Mouse (Mus musculus) limb, embryonic 13.5 days (tissue): Measurements from ENCODE around the gene Nav2. TPM values are rescaled to one million over a fixed set of nuclear protein-coding genes. Genes with fewer than 3 reads are reported as not detected.

ENCODE experiments used
- ATAC-seq: fragments of 200-750 bp; cut with Nextera tagmentation; 2 replicates; pipeline ENCODE4 v1.8.0; 2017; ENCODE audit warnings: low read depth, moderate number of reproducible peaks, moderate TSS enrichment; ENCODE audit not compliant: low FRiP score
- H3K27ac ChIP-seq: fragments of 300-500 bp; sonication (generic); 2 replicates; pipeline ENCODE4 v1.5.1; 2015; ENCODE audit warnings: inconsistent platforms, mild to moderate bottlenecking, moderate library complexity
- H3K27me3 ChIP-seq: fragments of 300-500 bp; sonication (generic); 2 replicates; pipeline ENCODE4 v1.6.1; 2015; ENCODE audit warnings: mild to moderate bottlenecking, inconsistent platforms
- H3K36me3 ChIP-seq: fragments of 300-500 bp; sonication (generic); 2 replicates; pipeline ENCODE4 v1.6.1; 2015; ENCODE audit warnings: inconsistent platforms, mild to moderate bottlenecking, moderate library complexity
- H3K4me1 ChIP-seq: fragments of 300-500 bp; sonication (generic); 2 replicates; pipeline ENCODE4 v1.6.1; 2015; ENCODE audit warnings: inconsistent platforms
- H3K4me2 ChIP-seq: fragments of 300-500 bp; sonication (generic); replicated peaks from 2 replicates; pipeline ENCODE4 v1.6.1; 2015; ENCODE audit warnings: inconsistent platforms, mild to moderate bottlenecking, moderate library complexity
- H3K4me3 ChIP-seq: fragments of 300-500 bp; sonication (generic); 2 replicates; pipeline ENCODE4 v1.5.1; 2015; ENCODE audit warnings: moderate library complexity, mild to moderate bottlenecking, inconsistent platforms
- H3K9ac ChIP-seq: fragments of 300-500 bp; sonication (generic); 2 replicates; pipeline ENCODE4 v1.6.1; 2015; ENCODE audit warnings: mild to moderate bottlenecking, inconsistent platforms
- H3K9me3 ChIP-seq: fragments of 300-500 bp; sonication (generic); 2 replicates; pipeline ENCODE4 v1.6.1; 2016; ENCODE audit warnings: inconsistent platforms
- WGBS: fragments of 180-500 bp; shearing (Covaris S2); methylation state at CpG from one replicate; pipeline ENCODE4 v1.1.7; 2015; 5-methylcytosine and 5-hydroxymethylcytosine counted together
- polyA plus RNA-seq: library from polyadenylated mRNA; unstranded; fragments of >200 nt; fragmentation: Nextera tagmentation; extraction: Ambion mirVana; gene quantifications from 2 replicates; pipeline ENCODE4 v1.2.1, GENCODE M21; 2015

Gene Nav2
- polyA plus RNA-seq, 1 experiment from 2014 or later, result 17.4 TPM

DNA sequence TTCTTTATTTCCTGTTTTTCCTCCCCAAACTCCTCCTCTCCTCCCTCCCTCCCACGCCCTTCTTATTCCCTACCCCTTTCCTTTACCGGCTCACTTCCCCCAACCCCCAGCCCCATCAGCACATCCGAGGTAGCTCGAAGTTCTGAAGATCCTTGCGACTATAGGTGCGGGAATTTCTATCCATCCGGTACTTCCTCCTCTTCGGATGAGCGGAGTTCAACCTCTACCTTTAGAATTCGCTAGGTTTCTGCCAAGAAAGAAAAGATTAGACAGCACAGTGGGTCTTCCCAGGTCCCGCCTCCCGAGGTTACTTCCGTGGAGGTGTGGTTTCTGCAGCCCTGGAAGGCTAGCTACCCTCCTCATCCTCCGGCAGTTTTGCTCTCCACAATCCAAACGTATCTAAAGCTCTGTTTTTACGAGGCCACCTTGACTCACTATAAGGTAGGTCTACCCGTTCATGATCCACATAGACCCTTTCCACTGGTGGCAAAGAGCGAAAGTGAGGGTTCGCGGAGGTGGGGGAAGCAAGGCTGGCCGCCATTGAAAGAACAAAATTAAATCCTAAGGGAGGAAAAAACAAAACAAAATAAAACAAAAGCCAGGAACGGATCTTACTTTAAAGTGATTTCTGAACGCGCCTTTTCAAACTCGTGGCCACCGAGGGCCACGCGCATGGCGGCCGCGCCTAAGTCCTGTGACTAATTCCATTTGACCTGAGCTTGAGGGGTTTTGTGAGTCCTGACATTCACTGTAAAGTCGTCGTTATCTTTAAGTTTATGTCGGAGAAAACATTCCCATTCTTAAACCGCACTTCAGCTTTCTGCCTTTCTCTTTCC, 730.6 kb downstream of the Nav2 start:
- ATAC-seq, result no peak
- Histone ChIP-seq H3K36me3 (no peaks in the 10 kb centered on the region), H3K4me3 (peak overlapping the region; percentile 30), H3K27ac (no peak overlapping the region), H3K4me2 (peak overlapping the region; percentile 54), H3K4me1 (peaks cover 34% of the 10 kb centered on the region), H3K9me3 (no peaks in the 10 kb centered on the region), H3K27me3 (peaks cover 91% of the 10 kb centered on the region), H3K9ac (no peak overlapping the region)
- 2% methylated on average over 35 of the region's 35 CpGs for WGBS

DNA sequence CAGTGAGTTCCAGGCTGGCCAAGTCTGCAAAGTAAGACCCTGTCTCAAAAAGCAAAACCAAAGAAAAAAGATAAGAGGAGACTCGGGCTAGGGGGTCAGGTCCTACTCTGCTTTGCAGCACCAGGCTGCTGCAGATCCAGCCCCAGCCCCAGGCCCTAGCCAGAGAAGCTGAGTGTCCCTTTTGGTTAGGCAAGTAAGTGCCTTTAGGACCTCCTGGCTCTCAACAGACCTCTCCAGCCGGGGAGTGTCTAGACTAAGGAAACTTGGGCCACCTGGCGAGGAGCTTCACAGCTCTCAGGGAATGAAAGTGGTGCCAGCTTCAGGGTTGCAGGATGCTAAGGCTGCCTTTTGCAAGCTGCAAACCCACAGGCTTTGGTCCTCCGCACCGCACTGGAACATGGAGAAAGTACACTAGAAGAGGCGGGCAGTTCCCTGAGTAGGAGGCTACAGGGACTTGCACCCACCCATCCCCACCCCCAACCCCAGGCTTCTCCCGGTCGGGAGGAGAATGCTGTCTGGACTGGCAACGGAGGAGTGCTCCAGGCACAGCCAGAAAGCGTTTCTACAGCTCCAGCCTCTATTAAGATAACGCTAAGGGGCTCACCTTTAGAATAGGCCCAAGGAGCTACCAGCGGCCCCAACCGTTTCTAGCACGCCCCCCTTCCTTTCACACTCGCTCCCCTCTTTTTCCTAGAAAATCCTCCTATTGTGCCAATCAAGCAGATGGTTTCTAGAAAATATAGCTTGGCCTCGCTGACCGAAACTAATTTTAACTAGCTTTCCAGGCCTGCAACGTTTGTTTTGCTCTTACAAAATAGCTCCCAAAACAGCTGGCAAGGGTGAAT, 731.6 kb downstream of the Nav2 start:
- H3K9ac ChIP-seq, result no peak overlapping the region
- no peaks in the 10 kb centered on the region for H3K36me3 ChIP-seq
- H3K9me3 ChIP-seq, result no peaks in the 10 kb centered on the region
- peaks cover 27% of the 10 kb centered on the region; the same call in 1 of the 2 replicates for H3K4me1 ChIP-seq
- no peak overlapping the region for H3K27ac ChIP-seq
- 12% methylated on average over 18 of the region's 18 CpGs for WGBS
- H3K4me3 ChIP-seq, result no peak overlapping the region
- no peak for ATAC-seq
- H3K4me2 ChIP-seq, result no peak overlapping the region
- H3K27me3 ChIP-seq, result peaks cover 91% of the 10 kb centered on the region

DNA sequence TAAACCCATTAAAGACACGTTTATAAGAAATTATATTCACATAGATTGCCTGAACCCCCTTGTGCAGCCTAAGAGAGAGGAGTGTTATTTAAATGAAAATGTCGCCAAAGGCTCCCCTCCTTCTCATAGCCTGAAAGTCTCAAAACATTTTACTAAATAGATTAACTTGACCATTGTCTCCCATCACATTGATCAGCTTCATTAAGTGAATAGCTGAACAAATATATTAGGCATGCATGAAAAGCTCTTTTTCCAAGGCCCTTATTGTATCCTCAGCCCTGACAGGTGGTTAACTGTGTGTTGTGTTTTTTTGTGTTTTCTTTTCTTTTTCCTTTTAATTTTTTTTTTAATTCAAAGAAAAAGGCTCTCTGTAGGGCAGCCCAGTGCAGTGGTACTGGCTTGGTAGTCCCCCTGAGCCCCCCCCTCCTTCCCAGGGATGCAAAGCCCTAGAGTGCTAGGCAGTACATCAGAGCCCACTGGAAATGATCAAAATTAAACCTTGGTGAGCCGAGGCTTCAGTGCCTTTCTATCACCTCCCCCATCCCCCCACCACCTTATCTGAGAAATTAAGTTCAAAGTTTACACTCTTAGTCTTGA, 732.3 kb downstream of the Nav2 start:
- H3K27ac ChIP-seq, result no peak overlapping the region
- no peak overlapping the region for H3K4me3 ChIP-seq
- no peaks in the 10 kb centered on the region; the same call in 1 of the 2 replicates for H3K9me3 ChIP-seq
- 26% methylated on average over 3 of the region's 3 CpGs for WGBS
- H3K4me1 ChIP-seq, result peaks cover 24% of the 10 kb centered on the region; the same call in 1 of the 2 replicates
- H3K27me3 ChIP-seq, result peaks cover 85% of the 10 kb centered on the region
- no peak overlapping the region for H3K4me2 ChIP-seq
- H3K9ac ChIP-seq, result no peak overlapping the region
- ATAC-seq, result no peak
- no peaks in the 10 kb centered on the region for H3K36me3 ChIP-seq

Other genes with a start within 250 kb of the Nav2 start
- 28.8 TPM in 2 replicates for gene Zdhhc13, start 119.7 kb upstream of the Nav2 start, polyA plus RNA-seq
- gene Csrp3, start 60.7 kb upstream of the Nav2 start, polyA plus RNA-seq, result 27.6 and 27.8 TPM in 2 replicates
- gene E2f8, start 27.1 kb upstream of the Nav2 start, polyA plus RNA-seq, result 15.9 and 17.2 TPM in 2 replicates